Mouse (Mus musculus): ENCODE results near the gene Slc25a24. TPM values are rescaled to one million over a fixed set of nuclear protein-coding genes. Genes with fewer than 3 reads are reported as not detected.
A peak's percentile ranks its signal among the peaks of the same experiment; 100 is the strongest.

Gene Slc25a24
- total RNA-seq, 2 experiments from 2014 or later = 3.3 to 4.0 TPM

GRCm38 (mm10) chr3:109134036-109134435 is 11.1 kb downstream of the Slc25a24 start:
- Histone ChIP-seq H3K4me3 (no peak overlapping the region), H3K27ac (no peak overlapping the region)
- no peak for TF ChIP-seq CTCF (conservative IDR thresholded peaks at IDR 0.05)
- DNase-seq (ENCODE audit: low spot score in 2 of 2) = no peak

GRCm38 (mm10) chr3:109135352-109135751 is 12.4 kb downstream of the Slc25a24 start:
- Histone ChIP-seq H3K27ac (no peak overlapping the region), H3K4me3 (no peak overlapping the region)
- no peak for DNase-seq (ENCODE audit: low spot score in 2 of 2)
- no peak for TF ChIP-seq CTCF (conservative IDR thresholded peaks at IDR 0.05)

- Histone ChIP-seq H3K27ac (no peak overlapping the region), H3K4me3 (no peak overlapping the region)
- no peak for DNase-seq (ENCODE audit: low spot score in 2 of 2)
- no peak for TF ChIP-seq CTCF (conservative IDR thresholded peaks at IDR 0.05)
Observed at GRCm38 (mm10) chr3:109152561-109152960, 29.6 kb downstream of the Slc25a24 start.

- Histone ChIP-seq H3K4me3 (no peak overlapping the region), H3K27ac (no peak overlapping the region)
- no peak for DNase-seq (ENCODE audit: low spot score in 2 of 2)
- no peak for TF ChIP-seq CTCF (conservative IDR thresholded peaks at IDR 0.05)
Observed at GRCm38 (mm10) chr3:109153410-109153809, 30.5 kb downstream of the Slc25a24 start.

- TF ChIP-seq CTCF (conservative IDR thresholded peaks at IDR 0.05) = no peak
- DNase-seq (ENCODE audit: low spot score in 2 of 2) = no peak
- Histone ChIP-seq H3K4me3 (no peak overlapping the region), H3K27ac (no peak overlapping the region)
Observed at GRCm38 (mm10) chr3:109155926-109156669, 33.1 kb downstream of the Slc25a24 start.

GRCm38 (mm10) chr3:109157481-109157880 is 34.5 kb downstream of the Slc25a24 start:
- TF ChIP-seq CTCF (conservative IDR thresholded peaks at IDR 0.05) = no peak
- DNase-seq (ENCODE audit: low spot score in 2 of 2) = no peak
- Histone ChIP-seq H3K4me3 (no peak overlapping the region), H3K27ac (no peak overlapping the region)

- DNase-seq (ENCODE audit: low spot score in 2 of 2) = no peak
- TF ChIP-seq CTCF (conservative IDR thresholded peaks at IDR 0.05) = no peak
- no peak overlapping the region for H3K4me3 ChIP-seq
- H3K27ac ChIP-seq = no peak overlapping the region
Observed at GRCm38 (mm10) chr3:109164088-109164487, 41.1 kb downstream of the Slc25a24 start.

- DNase-seq (ENCODE audit: low spot score in 2 of 2) = no peak
- Histone ChIP-seq H3K4me3 (no peak overlapping the region), H3K27ac (no peak overlapping the region)
- TF ChIP-seq CTCF (conservative IDR thresholded peaks at IDR 0.05) = no peak
Observed at GRCm38 (mm10) chr3:109164644-109165043, 41.7 kb downstream of the Slc25a24 start.

GRCm38 (mm10) chr3:109165214-109165829 is 42.4 kb downstream of the Slc25a24 start:
- Histone ChIP-seq H3K4me3 (no peak overlapping the region), H3K27ac (no peak overlapping the region)
- TF ChIP-seq CTCF (conservative IDR thresholded peaks at IDR 0.05) = no peak
- DNase-seq (ENCODE audit: low spot score in 2 of 2) = no peak

GRCm38 (mm10) chr3:109169121-109169520 is 46.2 kb downstream of the Slc25a24 start:
- no peak for TF ChIP-seq CTCF (conservative IDR thresholded peaks at IDR 0.05)
- no peak for DNase-seq (ENCODE audit: low spot score in 2 of 2)

GRCm38 (mm10) chr3:109171070-109171778 is 48.3 kb downstream of the Slc25a24 start:
- peak; percentile 74 to 75 for DNase-seq (ENCODE audit: low spot score in 2 of 2)
- Histone ChIP-seq H3K4me3 (peak overlapping the region; percentile 39), H3K27ac (peak overlapping the region; percentile 79)
- peak; percentile 95 for TF ChIP-seq CTCF (conservative IDR thresholded peaks at IDR 0.05)

More at GRCm38 (mm10) chr3:109169121-109169520, 46.2 kb downstream of the Slc25a24 start:
- H3K27ac ChIP-seq = no peak overlapping the region
- H3K4me3 ChIP-seq = no peak overlapping the region

GRCm38 (mm10) chr3:109174394-109174793 is 51.4 kb downstream of the Slc25a24 start:
- TF ChIP-seq CTCF (conservative IDR thresholded peaks at IDR 0.05) = no peak
- Histone ChIP-seq H3K27ac (peak overlapping the region; percentile 53; the same call in 1 of the 2 replicates), H3K4me3 (no peak overlapping the region)
- DNase-seq (ENCODE audit: low spot score in 2 of 2) = peak in 1 of 2 experiments; percentile 32

- DNase-seq (ENCODE audit: low spot score in 2 of 2) = peak in 1 of 2 experiments; percentile 23
- TF ChIP-seq CTCF (conservative IDR thresholded peaks at IDR 0.05) = no peak
- Histone ChIP-seq H3K27ac (no peak overlapping the region), H3K4me3 (no peak overlapping the region)
Observed at GRCm38 (mm10) chr3:109178705-109179104, 55.8 kb downstream of the Slc25a24 start.

All from layer of hippocampus, adult 2 months (tissue).